Mouse (Mus musculus) ES-E14 (cell line): ENCODE data around the gene Anxa6.

Experiments used
- HCFC1 ChIP-seq: IDR thresholded peaks from 2 replicates; pipeline ENCODE4 v1.6.1; 2012; ENCODE audit warnings: low read length, inconsistent platforms, borderline replicate concordance; ENCODE audit not compliant: insufficient read depth
- MAFK ChIP-seq: IDR thresholded peaks from 2 replicates; pipeline ENCODE4 v1.6.1; 2014; ENCODE audit warnings: mild to moderate bottlenecking, low read depth, low read length, inconsistent platforms; ENCODE audit not compliant: insufficient read depth

- TF ChIP-seq MAFK (no peak), HCFC1 (no peak)
These were observed 45.9 kb upstream of the Anxa6 start for GRCm38 (mm10) chr11:55079180-55079579.
